Mouse (Mus musculus): ENCODE results near the gene Ap3d1. TPM values are rescaled to one million over a fixed set of nuclear protein-coding genes. Genes with fewer than 3 reads are reported as not detected.
A peak's percentile ranks its signal among the peaks of the same experiment; 100 is the strongest.

Gene Ap3d1
- polyA plus RNA-seq, 1 experiment from 2014 or later = 99.5 TPM

GRCm38 (mm10) chr10:80703643-80704042 lies 38.4 kb downstream of the Ap3d1 start:
- H3K36me3 ChIP-seq (ENCODE audit: control insufficient read depth, insufficient read depth, low read length) = peaks cover 18% of the 10 kb centered on the region
- no peaks in the 10 kb centered on the region for H3K9me3 ChIP-seq (replicated peaks; ENCODE audit: control insufficient read depth, low read length, poor library complexity, severe bottlenecking)
- no peak for ATAC-seq
- H3K27me3 ChIP-seq (ENCODE audit: control insufficient read depth, insufficient read depth, low read depth, low read length) = no peaks in the 10 kb centered on the region
- peak overlapping the region; percentile 85 for H3K4me3 ChIP-seq (ENCODE audit: low read depth, low read length)
- H3K27ac ChIP-seq (ENCODE audit: low read length) = peak overlapping the region; percentile 88; the same call in 1 of the 2 replicates
- WGBS = 87% methylated on average over 5 of the region's 5 CpGs
- H3K9ac ChIP-seq (ENCODE audit: low read depth, low read length) = peak overlapping the region; percentile 73
- H3K4me2 ChIP-seq (ENCODE audit: low read length) = peak overlapping the region; percentile 71
- H3K4me1 ChIP-seq (ENCODE audit: control insufficient read depth, insufficient read depth, low read length) = peaks cover 29% of the 10 kb centered on the region

DNA sequence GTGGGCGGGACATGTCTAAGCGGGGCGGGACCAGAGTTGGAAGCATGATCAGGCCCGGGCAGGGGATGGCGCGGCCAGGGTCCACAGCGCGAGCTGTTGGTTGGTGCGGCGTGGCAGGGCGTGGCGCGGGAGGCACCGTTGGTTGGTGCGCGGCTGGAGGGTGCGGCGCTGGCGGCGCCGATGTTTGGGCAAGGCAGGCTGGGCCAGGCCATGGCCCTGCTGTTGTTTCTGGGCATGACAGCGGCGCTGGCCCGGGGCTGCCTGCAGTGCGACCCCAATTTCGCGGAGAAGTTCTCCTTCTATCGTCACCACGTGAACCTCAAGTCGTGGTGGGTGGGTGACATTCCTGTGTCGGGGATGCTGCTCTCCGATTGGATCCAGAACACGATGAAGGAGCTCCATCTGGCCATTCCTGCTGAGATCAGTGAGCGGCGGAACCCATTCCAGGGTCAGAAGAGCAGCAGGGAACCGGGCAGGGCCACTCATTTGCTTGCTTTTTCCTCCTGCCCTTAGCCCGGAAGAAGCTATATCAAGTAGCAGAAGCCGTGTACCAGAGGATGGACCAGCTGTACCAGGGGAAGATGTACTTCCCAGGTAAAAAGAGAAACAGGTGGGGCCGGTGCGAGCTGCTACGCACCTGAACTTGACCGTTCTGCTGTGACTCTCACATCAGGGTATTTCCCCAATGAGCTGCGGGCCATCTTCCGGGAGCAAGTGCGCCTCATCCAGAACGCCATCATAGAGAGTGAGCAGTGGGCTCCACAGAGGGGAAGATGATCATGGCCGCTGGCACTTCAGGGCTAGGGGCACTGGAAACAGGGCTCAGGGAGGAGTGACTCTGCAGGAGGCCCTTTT lies 39.3 kb downstream of the Ap3d1 start:
- Histone ChIP-seq H3K4me3 (ENCODE audit: low read depth, low read length) (peak overlapping the region; percentile 85), H3K36me3 (ENCODE audit: control insufficient read depth, insufficient read depth, low read length) (peaks cover 9% of the 10 kb centered on the region), H3K27me3 (ENCODE audit: control insufficient read depth, insufficient read depth, low read depth, low read length) (no peaks in the 10 kb centered on the region), H3K9ac (ENCODE audit: low read depth, low read length) (peak overlapping the region; percentile 73), H3K4me2 (ENCODE audit: low read length) (peak overlapping the region; percentile 71), H3K9me3 (replicated peaks; ENCODE audit: control insufficient read depth, low read length, poor library complexity, severe bottlenecking) (no peaks in the 10 kb centered on the region), H3K4me1 (ENCODE audit: control insufficient read depth, insufficient read depth, low read length) (peaks cover 29% of the 10 kb centered on the region), H3K27ac (ENCODE audit: low read length) (peak overlapping the region; percentile 88)
- peak; percentile 87 for ATAC-seq
- WGBS = 2% methylated on average over 47 of the region's 47 CpGs

- H3K4me3 ChIP-seq (ENCODE audit: low read depth, low read length) = peak within 1 kb of the TSS; percentile 85
- WGBS = under 1% methylated on average over 56 of the region's 59 CpGs
- no peaks in the 10 kb centered on the region for H3K27me3 ChIP-seq (ENCODE audit: control insufficient read depth, insufficient read depth, low read depth, low read length)
- no peaks in the 10 kb centered on the region for H3K9me3 ChIP-seq (replicated peaks; ENCODE audit: control insufficient read depth, low read length, poor library complexity, severe bottlenecking)
- ATAC-seq = peak; percentile 96
- H3K27ac ChIP-seq (ENCODE audit: low read length) = peak within 1 kb of the TSS; percentile 88
- peaks cover 29% of the 10 kb centered on the region for H3K4me1 ChIP-seq (ENCODE audit: control insufficient read depth, insufficient read depth, low read length)
- H3K36me3 ChIP-seq (ENCODE audit: control insufficient read depth, insufficient read depth, low read length) = peaks cover 6% of the 10 kb centered on the region; the same call in 1 of the 2 replicates
- H3K4me2 ChIP-seq (ENCODE audit: low read length) = peak within 1 kb of the TSS; percentile 71
- peak within 1 kb of the TSS; percentile 81 for H3K9ac ChIP-seq (ENCODE audit: low read depth, low read length)
Observed at GRCm38 (mm10) chr10:80701721-80702535, 40.1 kb downstream of the Ap3d1 start, which contains the start of the genes Mob3a and Izumo4. TSS of gene Mob3a (minus strand) at chr10:80701977. TSS of gene Izumo4 (plus strand) at chr10:80702184.

GRCm38 (mm10) chr10:80700732-80701131 lies 41.3 kb downstream of the Ap3d1 start:
- Histone ChIP-seq H3K27me3 (ENCODE audit: control insufficient read depth, insufficient read depth, low read depth, low read length) (no peaks in the 10 kb centered on the region), H3K4me3 (ENCODE audit: low read depth, low read length) (peak overlapping the region; percentile 85), H3K4me1 (ENCODE audit: control insufficient read depth, insufficient read depth, low read length) (peaks cover 29% of the 10 kb centered on the region), H3K27ac (ENCODE audit: low read length) (no peak overlapping the region), H3K4me2 (ENCODE audit: low read length) (peak overlapping the region; percentile 66), H3K36me3 (ENCODE audit: control insufficient read depth, insufficient read depth, low read length) (peaks cover 2% of the 10 kb centered on the region; the same call in 1 of the 2 replicates), H3K9me3 (replicated peaks; ENCODE audit: control insufficient read depth, low read length, poor library complexity, severe bottlenecking) (no peaks in the 10 kb centered on the region), H3K9ac (ENCODE audit: low read depth, low read length) (peak overlapping the region; percentile 5; the same call in 1 of the 2 replicates)
- 45% methylated on average over 4 of the region's 4 CpGs for WGBS
- no peak for ATAC-seq

DNA sequence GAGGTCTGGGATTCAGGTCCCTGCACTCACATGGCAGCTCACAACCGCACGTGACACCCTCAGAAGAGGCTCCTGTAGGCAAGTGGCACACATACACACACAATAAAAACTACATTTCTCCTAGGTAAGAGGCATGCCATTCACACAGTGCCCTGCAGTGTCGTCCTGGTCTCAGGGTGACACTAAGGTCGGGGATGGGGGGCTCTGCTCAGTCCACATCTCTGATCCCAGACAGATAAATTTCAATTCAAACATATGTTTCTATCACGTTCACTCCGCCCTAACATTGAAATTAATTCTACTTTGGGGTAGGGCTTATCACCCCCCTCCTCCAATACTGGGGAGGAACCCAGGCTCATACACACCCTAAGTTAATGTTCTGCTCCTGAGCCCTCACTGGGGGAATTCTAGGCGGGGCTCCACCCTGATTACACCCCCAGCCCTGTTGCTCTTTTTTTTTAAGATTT lies 42.0 kb downstream of the Ap3d1 start:
- no peak overlapping the region; the same call in 1 of the 2 replicates for H3K4me2 ChIP-seq (ENCODE audit: low read length)
- no peak for ATAC-seq
- peaks cover 29% of the 10 kb centered on the region for H3K4me1 ChIP-seq (ENCODE audit: control insufficient read depth, insufficient read depth, low read length)
- H3K9me3 ChIP-seq (replicated peaks; ENCODE audit: control insufficient read depth, low read length, poor library complexity, severe bottlenecking) = no peaks in the 10 kb centered on the region
- H3K27ac ChIP-seq (ENCODE audit: low read length) = no peak overlapping the region
- H3K27me3 ChIP-seq (ENCODE audit: control insufficient read depth, insufficient read depth, low read depth, low read length) = no peaks in the 10 kb centered on the region
- no peak overlapping the region for H3K4me3 ChIP-seq (ENCODE audit: low read depth, low read length)
- H3K36me3 ChIP-seq (ENCODE audit: control insufficient read depth, insufficient read depth, low read length) = no peaks in the 10 kb centered on the region
- peak overlapping the region; percentile 16; the same call in 1 of the 2 replicates for H3K9ac ChIP-seq (ENCODE audit: low read depth, low read length)
- 91% methylated on average over 7 of the region's 7 CpGs for WGBS

DNA sequence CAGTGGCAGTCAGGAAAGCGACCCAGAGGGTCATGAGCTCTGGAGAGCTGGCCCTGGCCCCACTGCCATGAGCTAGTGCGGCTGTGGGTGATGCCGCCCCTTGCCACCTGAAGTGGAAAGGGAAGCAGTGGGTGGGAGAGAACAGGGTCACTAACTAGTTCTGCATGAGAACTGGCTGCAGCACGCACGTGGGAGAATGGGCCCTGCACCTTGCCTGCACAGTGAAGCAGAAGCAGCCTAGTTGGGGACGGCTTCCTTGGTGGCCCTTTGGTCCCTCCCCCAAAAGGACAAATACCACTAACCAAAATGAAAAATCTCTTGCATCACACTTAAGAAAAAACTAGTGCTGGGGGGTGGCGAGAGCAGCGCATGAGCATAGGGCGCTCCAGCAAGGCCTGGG lies 43.5 kb downstream of the Ap3d1 start:
- H3K27me3 ChIP-seq (ENCODE audit: control insufficient read depth, insufficient read depth, low read depth, low read length) = no peaks in the 10 kb centered on the region
- H3K27ac ChIP-seq (ENCODE audit: low read length) = no peak overlapping the region
- no peak overlapping the region for H3K4me2 ChIP-seq (ENCODE audit: low read length)
- peaks cover 23% of the 10 kb centered on the region for H3K4me1 ChIP-seq (ENCODE audit: control insufficient read depth, insufficient read depth, low read length)
- ATAC-seq = no peak
- no peaks in the 10 kb centered on the region for H3K9me3 ChIP-seq (replicated peaks; ENCODE audit: control insufficient read depth, low read length, poor library complexity, severe bottlenecking)
- no peak overlapping the region for H3K9ac ChIP-seq (ENCODE audit: low read depth, low read length)
- WGBS = 94% methylated on average over 9 of the region's 9 CpGs
- no peaks in the 10 kb centered on the region; the same call in 1 of the 2 replicates for H3K36me3 ChIP-seq (ENCODE audit: control insufficient read depth, insufficient read depth, low read length)
- no peak overlapping the region for H3K4me3 ChIP-seq (ENCODE audit: low read depth, low read length)

GRCm38 (mm10) chr10:80697812-80698211 lies 44.3 kb downstream of the Ap3d1 start:
- H3K4me2 ChIP-seq (ENCODE audit: low read length) = no peak overlapping the region
- H3K9ac ChIP-seq (ENCODE audit: low read depth, low read length) = no peak overlapping the region
- no peak overlapping the region for H3K4me3 ChIP-seq (ENCODE audit: low read depth, low read length)
- no peaks in the 10 kb centered on the region for H3K9me3 ChIP-seq (replicated peaks; ENCODE audit: control insufficient read depth, low read length, poor library complexity, severe bottlenecking)
- ATAC-seq = no peak
- H3K27ac ChIP-seq (ENCODE audit: low read length) = no peak overlapping the region
- no peaks in the 10 kb centered on the region for H3K27me3 ChIP-seq (ENCODE audit: control insufficient read depth, insufficient read depth, low read depth, low read length)
- WGBS = 69% methylated on average over 9 of the region's 9 CpGs
- no peaks in the 10 kb centered on the region; the same call in 1 of the 2 replicates for H3K36me3 ChIP-seq (ENCODE audit: control insufficient read depth, insufficient read depth, low read length)
- H3K4me1 ChIP-seq (ENCODE audit: control insufficient read depth, insufficient read depth, low read length) = peaks cover 15% of the 10 kb centered on the region

- no peak overlapping the region for H3K4me2 ChIP-seq (ENCODE audit: low read length)
- no peaks in the 10 kb centered on the region; the same call in 1 of the 2 replicates for H3K36me3 ChIP-seq (ENCODE audit: control insufficient read depth, insufficient read depth, low read length)
- H3K27ac ChIP-seq (ENCODE audit: low read length) = no peak overlapping the region
- WGBS = 89% methylated on average over 8 of the region's 8 CpGs
- no peak for ATAC-seq
- H3K4me3 ChIP-seq (ENCODE audit: low read depth, low read length) = no peak overlapping the region
- peaks cover 15% of the 10 kb centered on the region for H3K4me1 ChIP-seq (ENCODE audit: control insufficient read depth, insufficient read depth, low read length)
- H3K9ac ChIP-seq (ENCODE audit: low read depth, low read length) = no peak overlapping the region
- no peaks in the 10 kb centered on the region for H3K27me3 ChIP-seq (ENCODE audit: control insufficient read depth, insufficient read depth, low read depth, low read length)
- no peaks in the 10 kb centered on the region for H3K9me3 ChIP-seq (replicated peaks; ENCODE audit: control insufficient read depth, low read length, poor library complexity, severe bottlenecking)
Observed at GRCm38 (mm10) chr10:80697393-80697787, 44.7 kb downstream of the Ap3d1 start.

All from midbrain, embryonic 16.5 days (tissue).